Mouse (Mus musculus): ENCODE results near the gene Rbfox3. TPM values are rescaled to one million over a fixed set of nuclear protein-coding genes. Genes with fewer than 3 reads are reported as not detected.

Rbfox3 gene
- total RNA-seq, 2 experiments from 2014 or later = 3.4 to 4.3 TPM

- peak; percentile 59 for DNase-seq
Measured at GRCm38 (mm10) chr11:118669820-118670219, 241.6 kb downstream of the Rbfox3 start.

GRCm38 (mm10) chr11:118668351-118668750, 243.0 kb downstream of the Rbfox3 start:
- peak; percentile 20 for DNase-seq

- no peak for DNase-seq
Measured at GRCm38 (mm10) chr11:118667946-118668345, 243.5 kb downstream of the Rbfox3 start.

- no peak for DNase-seq
Measured at GRCm38 (mm10) chr11:118666172-118666571, 245.2 kb downstream of the Rbfox3 start.

- DNase-seq = no peak
Measured at GRCm38 (mm10) chr11:118663305-118663704, 248.1 kb downstream of the Rbfox3 start.

- DNase-seq = peak; percentile 29
Measured at GRCm38 (mm10) chr11:118659305-118659704, 252.1 kb downstream of the Rbfox3 start.

- no peak for DNase-seq
Measured at GRCm38 (mm10) chr11:118655833-118656232, 255.6 kb downstream of the Rbfox3 start.

- DNase-seq = no peak
Measured at GRCm38 (mm10) chr11:118653521-118654318, 257.7 kb downstream of the Rbfox3 start.

- no peak for DNase-seq
Measured at GRCm38 (mm10) chr11:118652401-118653240, 258.8 kb downstream of the Rbfox3 start.

GRCm38 (mm10) chr11:118648369-118648768, 263.0 kb downstream of the Rbfox3 start:
- peak; percentile 76 for DNase-seq

GRCm38 (mm10) chr11:118646864-118647263, 264.5 kb downstream of the Rbfox3 start:
- DNase-seq = no peak

GRCm38 (mm10) chr11:118645158-118645557, 266.2 kb downstream of the Rbfox3 start:
- no peak for DNase-seq

- no peak for DNase-seq
Measured at GRCm38 (mm10) chr11:118640706-118641105, 270.7 kb downstream of the Rbfox3 start.

- DNase-seq = no peak
Measured at GRCm38 (mm10) chr11:118637718-118638117, 273.7 kb downstream of the Rbfox3 start.

GRCm38 (mm10) chr11:118634647-118635046, 276.8 kb downstream of the Rbfox3 start:
- peak; percentile 30 for DNase-seq

GRCm38 (mm10) chr11:118629718-118630117, 281.7 kb downstream of the Rbfox3 start:
- no peak for DNase-seq

GRCm38 (mm10) chr11:118627541-118627940, 283.9 kb downstream of the Rbfox3 start:
- DNase-seq = no peak

- no peak for DNase-seq
Measured at GRCm38 (mm10) chr11:118620869-118621268, 290.5 kb downstream of the Rbfox3 start.

- DNase-seq = no peak
Measured at GRCm38 (mm10) chr11:118614126-118614525, 297.3 kb downstream of the Rbfox3 start.

- no peak for DNase-seq
Measured at GRCm38 (mm10) chr11:118610128-118610527, 301.3 kb downstream of the Rbfox3 start.

- no peak for DNase-seq
Measured at GRCm38 (mm10) chr11:118609236-118610000, 302.0 kb downstream of the Rbfox3 start.

GRCm38 (mm10) chr11:118607927-118608326, 303.5 kb downstream of the Rbfox3 start:
- DNase-seq = no peak
